9 mouse cellular contexts compared by ENCODE assay signal in genomic region chr3:38275321-38275720, GRCm38 (mm10).
DNase-seq lines count a peak whose midpoint lies in the region; ATAC-seq and TF ChIP-seq lines count a peak whose summit lies in the region.
"Had no signal": no experiment of that assay in that cellular context is flagged by ENCODE, and none has a peak within 500 bp of the region (broad histone marks: within the 10 kb centered on the region; RNA-seq: fewer than 3 reads in every experiment).

No protein-coding gene starts in this region.

- H3K27me3 ChIP-seq in liver, embryonic 11.5 days (replicated peaks; ENCODE audit: control insufficient read depth, insufficient read depth, low read length), result no peaks in the 10 kb centered on the region
- H3K27me3 ChIP-seq in forebrain, embryonic 11.5 days (ENCODE audit: control insufficient read depth, insufficient read depth, low read length), result no peaks in the 10 kb centered on the region
- H3K27me3 ChIP-seq: forebrain, embryonic 12.5 days had no signal

- no peak overlapping the region for H3K9ac ChIP-seq in liver, embryonic 11.5 days (ENCODE audit: low read depth, low read length)
- H3K9ac ChIP-seq in forebrain, embryonic 11.5 days (ENCODE audit: low read length), result no peak overlapping the region
- H3K9ac ChIP-seq: forebrain, embryonic 12.5 days had no signal

- DNase-seq in liver, embryonic 11.5 days (ENCODE audit: low spot score), result no peak
- no peak for DNase-seq in liver
- peak; percentile 60 for DNase-seq in kidney, adult 11 months
- DNase-seq in lung, postnatal 4 days, result peak; percentile 14 to 27
- no peak for DNase-seq in layer of hippocampus, adult 11-12 months (ENCODE audit: low spot score)
- no peak for DNase-seq in cerebellum, adult 9-11 months
- no peak for DNase-seq in forebrain, embryonic 11.5 days (ENCODE audit: low spot score)

- no peak for TF ChIP-seq POLR2A in embryonic fibroblast, embryonic 13.5 days (IDR thresholded peaks at IDR 0.05; ENCODE audit: low read depth, low read length)

- 43% methylated on average over 2 of the region's 2 CpGs for WGBS in liver, embryonic 11.5 days
- 79% methylated on average over 2 of the region's 2 CpGs for WGBS in forebrain, embryonic 11.5 days

- H3K4me3 ChIP-seq in liver, embryonic 11.5 days (ENCODE audit: low read depth, low read length), result no peak overlapping the region
- no peak overlapping the region for H3K4me3 ChIP-seq in embryonic fibroblast, embryonic 13.5 days (ENCODE audit: insufficient read depth, low read length)
- no peak overlapping the region for H3K4me3 ChIP-seq in forebrain, embryonic 11.5 days (ENCODE audit: low read depth, low read length)
- H3K4me3 ChIP-seq: forebrain, embryonic 12.5 days had no signal

- H3K36me3 ChIP-seq in liver, embryonic 11.5 days (ENCODE audit: control insufficient read depth, insufficient read depth, low read length), result no peaks in the 10 kb centered on the region
- H3K36me3 ChIP-seq in forebrain, embryonic 11.5 days (ENCODE audit: control insufficient read depth, insufficient read depth, low read length), result no peaks in the 10 kb centered on the region
- H3K36me3 ChIP-seq: forebrain, embryonic 12.5 days had no signal

- H3K9me3 ChIP-seq in liver, embryonic 11.5 days (ENCODE audit: control insufficient read depth, low read length), result no peaks in the 10 kb centered on the region
- no peaks in the 10 kb centered on the region for H3K9me3 ChIP-seq in forebrain, embryonic 11.5 days (ENCODE audit: control insufficient read depth, low read length)
- H3K9me3 ChIP-seq: forebrain, embryonic 12.5 days had no signal

- H3K27ac ChIP-seq in liver, embryonic 11.5 days (ENCODE audit: low read depth, low read length), result peak overlapping the region; percentile 32; the same call in 1 of the 2 replicates
- H3K27ac ChIP-seq in embryonic fibroblast, embryonic 13.5 days (ENCODE audit: insufficient read depth, low read length), result peak overlapping the region; percentile 96
- no peak overlapping the region for H3K27ac ChIP-seq in forebrain, embryonic 11.5 days (ENCODE audit: low read depth, low read length)
- H3K27ac ChIP-seq: forebrain, embryonic 12.5 days had no signal

- TF ChIP-seq CTCF in embryonic fibroblast, embryonic 13.5 days (IDR thresholded peaks at IDR 0.05; ENCODE audit: borderline replicate concordance, insufficient read depth, low read length), result no peak

- H3K4me2 ChIP-seq in liver, embryonic 11.5 days, result no peak overlapping the region
- H3K4me2 ChIP-seq in forebrain, embryonic 11.5 days (ENCODE audit: low read depth, low read length, severe bottlenecking), result no peak overlapping the region
- H3K4me2 ChIP-seq: forebrain, embryonic 12.5 days had no signal

- no peak for ATAC-seq in liver, embryonic 11.5 days (replicated peaks; ENCODE audit: low FRiP score)
- no peak for ATAC-seq in forebrain, embryonic 11.5 days (replicated peaks; ENCODE audit: low FRiP score)

- no peaks in the 10 kb centered on the region for H3K4me1 ChIP-seq in liver, embryonic 11.5 days (replicated peaks; ENCODE audit: control insufficient read depth, insufficient read depth, low read length)
- peaks cover 30% of the 10 kb centered on the region for H3K4me1 ChIP-seq in embryonic fibroblast, embryonic 13.5 days (ENCODE audit: control insufficient read depth, insufficient read depth, low read length)
- H3K4me1 ChIP-seq in forebrain, embryonic 11.5 days (replicated peaks; ENCODE audit: control insufficient read depth, insufficient read depth, low read length), result no peaks in the 10 kb centered on the region
- H3K4me1 ChIP-seq: forebrain, embryonic 12.5 days had no signal

Comparison
In these comparisons a context has a peak if more than half of its experiments do, and no peak if none do; other contexts are left out.
1. DNase-seq: peak in kidney, adult 11 months (single experiment) and lung, postnatal 4 days (2 of 2); none in liver, embryonic 11.5 days (single experiment), liver (single experiment), layer of hippocampus, adult 11-12 months (single experiment), cerebellum, adult 9-11 months (single experiment) and forebrain, embryonic 11.5 days (single experiment).